Mouse (Mus musculus) kidney, adult 2 months (tissue): ENCODE results near the gene Hes2. TPM values are rescaled to one million over a fixed set of nuclear protein-coding genes. Genes with fewer than 3 reads are reported as not detected.

ENCODE experiments used
- DNase-seq: peaks from one replicate; pipeline ENCODE4 v3.0.0; 2021
- H3K27ac ChIP-seq: fragments of 200-500 bp; 2 replicates; pipeline ENCODE4 v1.5.1; 2012; ENCODE audit warnings: low read depth, low read length, control low read depth, inconsistent platforms; ENCODE audit not compliant: insufficient read depth
- H3K27me3 ChIP-seq: fragments of 200-500 bp; replicated peaks from 2 replicates; pipeline ENCODE4 v1.6.1; 2012; ENCODE audit warnings: mild to moderate bottlenecking, moderate library complexity, low read length, inconsistent platforms; ENCODE audit not compliant: control insufficient read depth, insufficient read depth
- H3K36me3 ChIP-seq: fragments of 200-500 bp; 2 replicates; pipeline ENCODE4 v1.6.1; 2012; ENCODE audit warnings: mild to moderate bottlenecking, moderate library complexity, low read length, inconsistent platforms; ENCODE audit not compliant: control insufficient read depth, insufficient read depth
- H3K4me1 ChIP-seq: fragments of 200-500 bp; 2 replicates; pipeline ENCODE4 v1.6.1; 2011; ENCODE audit warnings: low read length; ENCODE audit not compliant: control insufficient read depth, insufficient read depth
- H3K4me3 ChIP-seq: fragments of 200-500 bp; 2 replicates; pipeline ENCODE4 v1.5.1; 2011; ENCODE audit warnings: mild to moderate bottlenecking, low read depth, low read length, control low read depth; ENCODE audit not compliant: insufficient read depth
- CTCF ChIP-seq: fragments of 200-500 bp; conservative IDR thresholded peaks from 2 replicates; pipeline ENCODE4 v1.5.1; 2011; ENCODE audit warnings: low read depth, mild to moderate bottlenecking, control low read depth, low read length, moderate library complexity, mixed read lengths; ENCODE audit not compliant: insufficient read depth, insufficient read length
- POLR2A ChIP-seq: fragments of 200-500 bp; IDR thresholded peaks from one replicate; pipeline ENCODE4 v1.6.1; 2011; ENCODE audit warnings: low read depth, low read length, control low read depth
- WGBS: fragments of 180-500 bp; shearing (Covaris S2); methylation state at CpG from one replicate; pipeline ENCODE4 v1.1.7; 2018; 5-methylcytosine and 5-hydroxymethylcytosine counted together
- polyA plus RNA-seq: library from polyadenylated mRNA; depleted of rRNA; stranded (reverse); fragments of >200 nt; gene quantifications from 2 replicates; pipeline ENCODE4 v1.2.3, GENCODE M21; 2012; rRNA removed

Hes2 gene
- polyA plus RNA-seq, 1 experiment, result 1.0 TPM

DNA sequence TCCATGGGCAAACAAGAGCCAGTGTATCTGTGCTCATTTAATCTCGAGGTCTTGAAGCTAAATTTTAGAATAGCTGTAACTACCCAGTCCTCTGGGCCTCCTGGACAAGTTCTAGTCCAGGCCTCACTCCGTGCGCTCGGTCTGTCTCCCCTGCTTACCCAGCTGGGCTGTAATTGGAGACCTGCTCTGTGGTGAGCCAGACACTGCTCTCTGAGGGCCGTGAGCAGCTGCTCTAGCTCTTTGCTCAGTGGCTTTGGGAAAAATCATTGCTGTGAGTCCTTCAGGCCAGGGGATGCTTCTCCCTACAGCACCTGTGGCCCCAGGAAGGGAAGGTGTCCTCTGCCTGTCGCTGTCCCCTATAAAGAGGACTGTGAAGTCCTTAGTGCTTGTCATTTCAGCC lies 47.5 kb downstream of the Hes2 start:
- H3K4me3 ChIP-seq, result no peak overlapping the region
- no peak for DNase-seq
- peaks cover 4% of the 10 kb centered on the region; the same call in 1 of the 2 replicates for H3K4me1 ChIP-seq
- 78% methylated on average over 6 of the region's 6 CpGs for WGBS
- no peak overlapping the region for H3K27ac ChIP-seq
- no peaks in the 10 kb centered on the region for H3K36me3 ChIP-seq
- TF ChIP-seq POLR2A (no peak), CTCF (no peak)
- no peaks in the 10 kb centered on the region for H3K27me3 ChIP-seq

DNA sequence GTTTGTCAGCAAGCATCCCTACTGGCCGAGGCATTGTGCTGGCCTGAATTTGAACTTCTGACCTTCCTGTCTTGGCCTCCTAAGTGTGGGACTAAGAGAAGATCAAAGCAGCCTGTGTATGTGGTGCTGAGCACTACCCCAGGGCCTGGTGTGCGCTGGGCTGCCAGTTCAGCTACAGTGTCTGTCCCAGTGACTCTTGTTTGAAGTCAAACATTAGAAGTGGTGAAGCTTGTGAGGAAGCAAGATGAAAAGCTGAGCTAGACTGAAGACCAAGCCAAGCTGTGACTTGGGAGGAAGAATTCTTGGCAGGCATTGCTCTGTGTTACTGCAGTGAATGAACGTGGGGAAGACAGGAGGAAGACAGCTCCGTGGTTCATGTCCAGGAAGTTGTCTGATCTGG lies 51.0 kb downstream of the Hes2 start:
- no peaks in the 10 kb centered on the region for H3K27me3 ChIP-seq
- H3K4me1 ChIP-seq, result peaks cover 9% of the 10 kb centered on the region
- no peak overlapping the region for H3K4me3 ChIP-seq
- no peak for DNase-seq
- H3K27ac ChIP-seq, result no peak overlapping the region
- TF ChIP-seq CTCF, result no peak
- no peak for TF ChIP-seq POLR2A
- 41% methylated on average over 4 of the region's 4 CpGs for WGBS
- no peaks in the 10 kb centered on the region for H3K36me3 ChIP-seq

Other genes with a start within 250 kb of the Hes2 start
- gene Dnajc11, start 225.2 kb upstream of the Hes2 start, polyA plus RNA-seq, result 70.0 and 76.1 TPM in 2 replicates
- 30.6 and 33.7 TPM in 2 replicates for gene Thap3, start 169.9 kb upstream of the Hes2 start, polyA plus RNA-seq
- 4.9 and 5.5 TPM in 2 replicates for gene Phf13, start 162.6 kb upstream of the Hes2 start, polyA plus RNA-seq
- 23.0 and 26.7 TPM in 2 replicates for gene Klhl21, start 150.1 kb upstream of the Hes2 start, polyA plus RNA-seq
- gene Zbtb48, start 131.2 kb upstream of the Hes2 start, polyA plus RNA-seq, result 11.0 and 13.8 TPM in 2 replicates
- gene Tas1r1, start 120.3 kb upstream of the Hes2 start, polyA plus RNA-seq, result 0.12 and 0.22 TPM in 2 replicates
- gene Nol9, start 119.5 kb upstream of the Hes2 start, polyA plus RNA-seq, result 18.1 and 19.8 TPM in 2 replicates
- gene Plekhg5, start 86.4 kb upstream of the Hes2 start, polyA plus RNA-seq, result 22.2 and 23.6 TPM in 2 replicates
- 3.3 and 4.4 TPM in 2 replicates for gene Tnfrsf25, start 42.9 kb upstream of the Hes2 start, polyA plus RNA-seq
- 48.3 and 57.5 TPM in 2 replicates for gene Espn, start 6.5 kb upstream of the Hes2 start, polyA plus RNA-seq
- gene Acot7, start 19.3 kb downstream of the Hes2 start, polyA plus RNA-seq, result 80.2 and 90.1 TPM in 2 replicates
- 6.9 and 9.5 TPM in 2 replicates for gene Gpr153, start 115.4 kb downstream of the Hes2 start, polyA plus RNA-seq
- not detected in 2 replicates for gene Hes3, start 132.8 kb downstream of the Hes2 start, polyA plus RNA-seq
- 31.2 and 32.5 TPM in 2 replicates for gene Icmt, start 138.4 kb downstream of the Hes2 start, polyA plus RNA-seq
- gene Rnf207, start 160.1 kb downstream of the Hes2 start, polyA plus RNA-seq, result 0.19 and 0.67 TPM in 2 replicates
- gene Rpl22, start 166.9 kb downstream of the Hes2 start, polyA plus RNA-seq, result 45.4 and 90.1 TPM in 2 replicates
- gene Chd5, start 179.8 kb downstream of the Hes2 start, polyA plus RNA-seq, result 0.16 and 0.34 TPM in 2 replicates